Mouse (Mus musculus) urinary bladder, postnatal 36 days (tissue): ENCODE results near the gene Depdc1b.

Source experiments
- DNase-seq, 2 experiments: peaks; one replicate each; pipeline ENCODE4 v3.0.0; 2022; ENCODE audit warnings: low spot score in 2 of 2, mixed read lengths in 1 of 2

The Depdc1b gene

DNA sequence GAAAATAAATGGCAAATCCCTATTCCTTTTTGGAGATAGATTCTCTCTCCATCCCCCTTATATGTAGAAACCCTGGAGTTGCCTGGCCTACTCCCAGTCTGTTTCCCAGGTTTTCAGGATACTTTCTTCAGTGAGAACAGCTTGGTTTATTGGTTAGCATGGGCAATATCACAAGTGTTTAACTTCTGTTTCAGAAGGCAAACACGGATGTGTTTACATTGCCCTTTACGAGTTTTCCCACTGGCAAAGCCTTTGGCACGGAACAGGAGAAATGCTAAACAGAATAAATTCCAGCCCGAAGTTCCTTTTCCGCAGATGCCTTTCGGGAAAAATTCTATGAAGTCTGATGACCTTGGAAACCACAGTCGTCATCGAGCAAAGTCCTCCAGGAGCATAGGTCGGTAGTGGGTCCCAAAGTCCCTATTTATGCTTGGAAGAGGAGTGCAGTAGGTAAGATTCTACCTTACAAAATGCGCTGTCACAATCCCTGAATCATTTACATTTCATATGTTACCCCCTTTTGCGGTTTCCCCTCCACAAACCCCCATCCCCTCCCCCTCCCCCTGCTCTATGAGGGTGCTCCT, 132.3 kb downstream of the Depdc1b start:
- DNase-seq, result no peak

DNA sequence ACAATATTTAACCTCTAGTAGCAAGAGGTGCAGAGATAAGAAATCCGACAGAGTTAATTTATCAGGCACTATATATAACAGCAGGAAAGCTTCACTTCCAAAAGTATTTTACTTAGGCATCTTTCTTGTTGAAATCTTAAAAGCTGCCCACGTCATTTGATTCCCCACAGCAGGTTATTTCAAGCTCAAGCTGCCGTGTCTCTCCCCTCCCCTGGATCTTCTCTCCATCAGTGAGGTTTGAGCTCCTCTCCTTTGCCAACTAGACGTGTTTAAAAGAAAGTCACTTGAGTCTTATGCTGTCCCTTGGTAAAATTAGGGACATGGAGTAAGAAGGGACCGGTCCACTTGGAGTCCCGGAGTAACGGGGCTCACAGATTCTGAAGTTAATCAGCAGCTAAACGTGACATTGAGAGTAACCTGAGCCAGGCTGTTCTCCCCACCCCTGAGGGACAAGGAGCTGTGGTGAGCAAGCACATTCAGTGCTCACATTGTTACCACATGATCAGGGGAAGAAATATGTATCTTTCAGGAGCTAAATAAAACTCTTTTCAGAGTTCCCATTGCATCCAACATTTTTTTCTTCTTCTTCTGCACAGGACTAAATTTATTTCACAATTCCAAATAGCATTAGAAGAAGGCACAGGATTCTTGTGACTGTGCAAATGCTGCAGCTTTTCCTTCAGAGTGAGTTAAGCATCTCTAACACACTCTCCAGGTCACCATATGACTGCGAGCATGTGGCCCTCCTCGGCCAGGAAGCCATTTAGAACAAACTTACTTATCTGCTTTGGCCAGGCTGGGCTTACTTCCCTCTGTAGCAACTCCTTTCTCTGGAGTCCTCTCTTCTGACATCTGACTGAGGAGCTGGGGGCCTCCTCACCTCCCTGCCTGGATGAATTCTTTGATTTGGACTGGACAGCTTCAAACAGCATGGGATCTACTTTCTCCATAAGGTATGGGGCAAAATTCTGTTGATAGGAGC, 133.3 kb downstream of the Depdc1b start, which contains the start of gene Pde4d:
TSS of gene Pde4d (plus strand) at position 833 of the 982 bp plus-strand sequence.
- DNase-seq, result no peak

- DNase-seq, result no peak
These were observed 135.0 kb downstream of the Depdc1b start for GRCm38 (mm10) chr13:108451122-108451521.

DNA sequence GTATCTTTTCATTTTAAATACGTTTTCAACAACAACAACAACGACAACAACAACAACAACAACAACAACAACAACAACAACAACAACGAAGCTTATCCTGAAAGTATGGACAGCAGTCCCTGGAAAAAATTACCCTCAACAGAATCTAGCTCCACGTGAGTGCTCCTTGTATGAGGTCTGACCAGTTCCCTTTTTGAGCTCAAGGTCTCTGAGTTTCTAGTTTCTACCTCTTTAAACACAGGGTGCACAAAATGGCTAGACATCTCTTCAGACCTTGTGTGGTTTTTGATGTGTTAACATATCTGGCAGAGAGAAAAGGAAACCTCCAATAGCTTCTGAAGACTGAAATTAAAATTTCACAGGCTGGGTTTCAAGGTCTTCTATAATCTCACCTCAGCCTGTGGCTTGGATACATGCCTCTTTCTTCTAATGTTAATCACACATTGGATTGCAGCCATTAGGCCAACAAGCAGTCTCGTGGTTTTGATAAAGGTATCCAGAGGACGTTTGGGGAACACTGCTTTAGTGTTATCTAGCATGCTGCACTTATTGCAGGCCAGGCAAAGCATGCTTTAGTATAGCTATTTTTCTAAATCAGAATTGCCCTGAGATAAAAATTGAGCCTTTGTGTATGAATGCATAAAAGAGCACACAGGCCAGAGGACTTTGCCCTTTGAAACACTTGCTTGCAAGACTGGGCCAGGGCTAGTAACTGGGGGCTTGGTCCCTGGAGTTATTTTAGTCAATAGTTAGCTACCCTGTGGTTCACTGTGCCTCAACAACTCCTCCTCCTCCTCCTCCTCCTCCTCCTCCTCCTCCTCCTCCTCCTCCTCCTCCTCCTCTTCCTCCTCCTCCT, 137.2 kb downstream of the Depdc1b start:
- DNase-seq, result no peak
